Mouse (Mus musculus) ovary, postnatal 10 days (tissue): ENCODE measurements around the gene Sh2d2a.
"Not testable (repeated sequence)": the region's sequence is repeated elsewhere in the genome, so short reads cannot be mapped to it uniquely, and the experiment has no call there.

Experiments used
- DNase-seq: peaks from one replicate; pipeline ENCODE4 v3.0.0; 2022; ENCODE audit warnings: low spot score

Sh2d2a gene

DNA sequence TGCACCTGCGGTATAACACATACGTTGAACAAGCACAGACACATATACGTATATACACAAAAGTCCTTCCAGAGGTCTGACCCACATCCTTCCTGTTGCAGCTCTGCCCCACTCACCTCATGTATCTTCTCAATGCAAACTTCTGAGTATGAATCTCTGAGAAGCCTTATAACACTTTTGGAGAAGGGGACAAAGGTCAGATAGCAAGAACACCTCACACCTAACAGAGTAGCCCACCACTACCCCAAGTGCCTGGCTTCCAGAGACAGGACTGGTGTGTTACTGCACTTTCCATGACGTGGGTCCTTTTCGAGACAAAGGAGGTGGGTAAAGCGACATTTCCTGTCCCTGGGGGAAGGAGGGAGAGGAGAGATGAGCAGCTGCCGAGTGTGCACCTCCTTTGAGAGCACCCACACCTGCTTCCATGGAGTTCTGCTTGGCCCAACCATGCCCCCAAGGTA, at the start of gene Sh2d2a:
Sh2d2a (plus strand) TSS at position 106 of the 461 bp plus-strand sequence.
- DNase-seq, result no peak

DNA sequence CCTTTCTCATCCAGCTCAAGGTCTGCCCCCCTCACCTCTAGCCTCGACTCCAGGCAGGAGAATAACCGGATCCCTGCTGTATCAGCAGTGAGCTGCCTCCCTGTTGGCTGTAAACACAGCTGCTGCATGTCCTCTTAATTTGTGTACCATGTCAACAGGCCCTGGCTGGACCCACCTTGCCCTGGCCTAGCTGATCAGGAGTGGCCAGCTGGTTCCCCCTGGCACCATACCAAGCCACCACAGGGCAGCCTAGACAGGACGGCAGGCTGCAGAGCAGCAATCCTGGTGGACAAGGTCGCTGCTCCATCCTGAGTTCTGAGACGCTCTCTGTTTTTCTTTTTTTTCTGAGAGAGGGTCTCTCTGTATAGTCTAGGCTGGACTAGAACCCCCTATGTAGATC, 44.9 kb upstream of the Sh2d2a start:
- no peak for DNase-seq

DNA sequence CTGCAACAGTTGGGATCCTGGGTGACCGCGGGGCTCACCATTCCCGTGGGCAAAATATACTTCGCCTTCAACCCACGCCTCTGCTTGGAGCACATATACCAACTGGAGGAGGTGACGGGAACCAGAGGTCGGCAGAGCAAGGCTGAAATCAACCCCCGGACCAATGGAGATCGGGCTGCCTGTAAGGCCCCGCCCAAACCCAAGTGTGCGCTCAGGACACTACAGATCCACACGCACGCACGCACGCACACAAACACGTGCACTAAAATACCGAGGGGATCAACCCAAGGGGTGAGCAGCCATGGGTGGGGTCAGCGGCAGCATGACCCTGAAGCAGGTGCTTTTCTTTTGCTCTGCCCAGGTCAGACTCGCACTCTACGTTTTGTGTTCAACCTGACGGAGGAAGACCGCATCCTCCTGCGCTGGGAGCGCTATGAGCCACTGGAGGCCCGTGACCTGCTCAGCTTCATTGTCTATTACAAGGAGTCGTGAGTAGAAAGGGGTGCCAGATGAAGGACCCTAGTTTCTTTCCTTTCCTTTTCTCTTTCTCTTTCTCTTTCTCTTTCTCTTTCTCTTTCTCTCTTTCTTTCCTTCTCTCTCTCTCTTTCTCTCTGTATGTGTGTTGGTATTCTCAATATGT, 42.4 kb upstream of the Sh2d2a start:
- no peak for DNase-seq

DNA sequence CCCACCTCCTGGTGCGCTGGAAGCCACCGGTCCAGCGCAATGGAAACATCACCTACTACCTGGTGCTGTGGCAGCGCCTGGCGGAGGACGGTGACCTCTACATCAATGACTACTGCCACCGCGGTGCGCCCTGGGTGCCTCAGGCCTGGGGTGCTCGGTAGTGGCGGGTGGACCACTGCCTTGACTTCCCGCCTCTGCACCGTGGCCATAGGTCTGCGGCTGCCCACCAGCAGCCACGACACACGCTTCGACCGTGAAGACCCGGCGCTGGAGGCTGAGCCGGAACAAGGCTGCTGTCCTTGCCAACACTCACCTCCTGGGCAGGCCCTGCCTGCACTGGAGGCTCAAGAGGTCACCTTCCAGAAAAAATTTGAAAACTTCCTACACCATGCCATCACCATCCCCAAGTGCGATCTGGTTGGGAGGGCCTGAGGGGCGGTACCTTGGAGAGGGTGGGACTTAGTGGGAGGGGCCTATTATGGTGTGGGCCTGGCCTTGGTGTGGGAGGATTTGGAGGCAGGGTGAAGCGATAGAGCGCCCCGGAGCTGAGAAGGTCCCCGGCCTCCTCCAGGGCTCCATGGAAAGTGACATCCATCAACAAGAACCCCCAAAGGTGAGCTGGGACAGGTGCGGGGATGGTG, 37.1 kb upstream of the Sh2d2a start:
- no peak for DNase-seq

GRCm38 (mm10) chr3:87811297-87811696, 35.3 kb upstream of the Sh2d2a start:
- DNase-seq, result no peak

GRCm38 (mm10) chr3:87812413-87812812, 34.1 kb upstream of the Sh2d2a start:
- DNase-seq, result no peak

- DNase-seq, result no peak
Measured at GRCm38 (mm10) chr3:87812873-87813272, 33.7 kb upstream of the Sh2d2a start.

DNA sequence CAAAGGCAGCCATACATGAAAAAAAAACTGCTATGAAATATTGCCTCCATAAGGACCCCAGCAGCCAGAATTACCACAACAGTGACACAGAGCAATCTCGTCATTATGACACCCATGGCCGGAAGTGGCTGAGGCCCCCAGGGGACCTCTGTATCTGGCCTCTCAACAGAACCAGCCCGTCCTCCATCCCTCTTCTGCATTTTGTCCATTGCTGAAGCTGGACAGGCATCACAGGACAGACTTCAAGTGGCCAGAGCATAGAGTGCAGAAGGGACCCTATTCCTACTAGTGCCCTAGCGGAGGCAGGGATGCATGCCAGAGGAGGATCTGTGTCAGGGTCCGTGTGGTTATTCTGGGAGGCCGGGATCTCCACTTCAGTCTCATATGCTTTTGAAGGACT, 30.4 kb upstream of the Sh2d2a start:
- DNase-seq, result no peak

DNA sequence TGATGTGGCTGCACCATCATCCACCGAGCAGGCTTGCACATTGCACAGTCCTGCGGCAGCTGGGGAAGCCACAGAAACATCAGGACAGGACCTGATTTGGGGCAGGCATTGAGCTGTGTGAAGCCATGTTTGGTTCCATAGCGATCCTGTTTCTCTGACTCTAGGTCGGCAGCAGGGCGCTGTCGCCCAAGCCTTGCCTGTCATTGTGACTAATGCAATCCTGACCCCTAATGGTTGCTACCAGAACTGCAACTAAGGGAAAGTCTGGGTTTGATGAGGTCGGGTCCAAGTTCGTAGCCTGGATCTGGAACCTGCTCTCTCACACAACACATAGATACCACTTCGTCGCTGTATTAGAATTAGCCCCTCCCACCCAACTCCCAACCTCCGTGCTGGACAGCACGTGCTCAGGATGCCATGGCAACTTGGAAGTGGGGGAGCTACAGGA, 29.9 kb upstream of the Sh2d2a start:
- peak; percentile 46 for DNase-seq

- DNase-seq, result no peak
Measured at GRCm38 (mm10) chr3:87818226-87818625, 28.3 kb upstream of the Sh2d2a start.

DNA sequence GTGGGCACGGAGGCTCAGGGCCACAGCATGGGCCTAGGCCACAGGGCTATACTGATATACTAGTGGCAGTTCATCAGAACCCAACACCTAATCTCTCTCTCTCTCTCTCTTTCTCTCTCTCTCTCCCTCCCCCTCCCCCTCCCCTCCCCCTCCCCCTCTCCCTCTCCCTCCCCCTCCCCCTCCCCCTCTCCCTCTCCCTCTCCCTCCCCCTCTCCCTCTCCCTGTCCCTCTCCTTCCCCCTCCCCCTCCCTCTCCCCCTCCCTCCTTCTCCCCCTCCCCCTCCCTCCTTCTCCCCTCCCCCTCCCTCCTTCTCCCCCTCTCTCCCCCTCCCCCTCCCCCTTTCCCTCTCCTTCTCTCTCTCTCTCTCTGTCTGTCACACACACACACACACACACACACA, 22.3 kb upstream of the Sh2d2a start, which contains the start of gene Pear1:
Pear1 (minus strand) TSS at position 101 of the 400 bp plus-strand sequence.
- not testable (repeated sequence) for DNase-seq

GRCm38 (mm10) chr3:87828435-87828834, 18.1 kb upstream of the Sh2d2a start:
- DNase-seq, result no peak

DNA sequence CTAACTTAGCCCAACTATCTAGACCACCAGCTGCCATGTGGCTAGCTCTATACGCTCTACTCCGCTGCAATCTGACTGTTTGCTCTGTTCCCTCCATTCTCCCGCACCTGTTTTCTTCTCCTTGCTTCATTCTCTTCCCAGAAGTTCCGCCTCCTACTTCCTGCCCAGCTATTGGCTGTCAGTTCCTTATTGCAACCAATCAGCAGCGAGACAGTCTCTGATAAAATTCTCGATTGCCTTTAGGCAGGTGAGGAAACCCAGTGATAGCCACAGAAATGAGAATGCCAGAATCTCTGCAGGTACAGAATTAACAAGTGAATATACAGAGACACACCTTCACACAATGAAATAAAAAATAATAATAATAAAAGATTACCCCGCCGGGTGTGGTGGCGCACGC, 17.5 kb upstream of the Sh2d2a start:
- DNase-seq, result no peak

DNA sequence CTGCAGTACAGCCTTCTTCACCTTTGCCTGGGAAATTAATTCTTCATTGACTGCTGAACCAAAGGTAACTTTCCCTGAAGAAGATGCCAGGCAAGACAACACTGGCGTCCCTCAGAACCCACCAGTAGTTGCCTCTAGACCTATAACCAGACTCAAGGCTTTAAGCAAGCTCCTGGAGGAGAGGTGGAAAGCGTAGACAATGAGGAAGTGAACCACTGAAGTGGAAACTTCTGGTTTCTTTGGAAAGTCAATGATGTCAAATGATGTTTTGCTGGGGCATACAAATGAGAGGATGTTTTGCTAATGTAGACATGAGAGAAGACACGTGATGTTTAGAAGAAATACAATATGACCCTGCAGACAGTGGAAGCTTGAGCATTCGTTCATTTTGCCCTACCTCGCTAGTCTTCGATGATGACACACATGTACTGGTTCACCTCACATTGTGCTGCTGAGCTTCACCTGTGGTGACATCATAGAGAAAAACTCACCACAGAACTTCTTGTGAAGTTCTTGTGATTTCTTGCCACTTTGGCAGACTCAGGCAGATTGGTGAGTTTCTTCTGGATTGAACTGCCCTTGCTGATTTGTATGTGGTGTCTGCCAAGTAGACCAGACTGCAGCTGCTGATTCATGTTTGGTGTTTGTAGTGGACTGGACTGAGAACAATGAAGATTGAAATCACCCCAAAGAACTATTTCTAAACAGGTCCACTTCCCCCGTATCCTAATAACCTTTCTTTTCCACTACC, 14.3 kb upstream of the Sh2d2a start:
- DNase-seq, result no peak

DNA sequence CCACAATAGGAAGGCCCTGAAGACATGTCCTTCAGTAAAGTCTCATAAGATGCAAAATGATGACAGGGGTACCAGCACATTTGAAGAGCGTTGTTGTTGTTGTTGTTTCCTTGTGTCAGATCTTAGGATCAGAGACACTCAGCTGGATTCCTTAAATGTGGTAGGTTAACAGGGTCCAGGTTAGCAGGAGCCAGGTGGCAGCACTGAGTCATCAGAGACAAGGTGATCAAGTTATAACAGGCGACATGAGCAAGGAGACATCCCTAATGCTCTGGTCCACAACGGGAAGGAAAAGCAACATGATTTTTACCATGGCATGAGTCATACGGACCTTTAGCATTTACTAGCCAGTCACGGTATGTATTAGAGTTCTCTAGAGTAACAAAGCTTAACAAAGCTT, 13.1 kb upstream of the Sh2d2a start:
- no peak for DNase-seq

GRCm38 (mm10) chr3:87838622-87839021, 7.9 kb upstream of the Sh2d2a start:
- DNase-seq, result peak; percentile 56

- no peak for DNase-seq
Measured at GRCm38 (mm10) chr3:87840858-87841257, 5.7 kb upstream of the Sh2d2a start.

- no peak for DNase-seq
Measured at GRCm38 (mm10) chr3:87844981-87845380, 1.6 kb upstream of the Sh2d2a start.

- no peak for DNase-seq
Measured at GRCm38 (mm10) chr3:87846186-87846585, 369 bp upstream of the Sh2d2a start.

GRCm38 (mm10) chr3:87847680-87848079, 1.1 kb downstream of the Sh2d2a start:
- no peak for DNase-seq

GRCm38 (mm10) chr3:87849117-87849516, 2.6 kb downstream of the Sh2d2a start:
- no peak for DNase-seq

- no peak for DNase-seq
Measured at GRCm38 (mm10) chr3:87854795-87855568, 8.4 kb downstream of the Sh2d2a start.
